Mouse (Mus musculus) spleen, postnatal 4 days (tissue): ENCODE measurements around the gene Lpcat3.
"Not testable (repeated sequence)": the region's sequence is repeated elsewhere in the genome, so short reads cannot be mapped to it uniquely, and the experiment has no call there.

ENCODE experiments used
- DNase-seq, 2 experiments: peaks; one replicate each; pipeline ENCODE4 v3.0.0; 2022; ENCODE audit warnings: low spot score in 2 of 2

Lpcat3 gene

GRCm38 (mm10) chr6:124662477-124663423 lies at the start of gene Lpcat3:
TSS of gene Lpcat3 (plus strand) at chr6:124663027.
- DNase-seq = peak; percentile 100

GRCm38 (mm10) chr6:124625612-124626011 lies 37.2 kb upstream of the Lpcat3 start:
- DNase-seq = no peak

- not testable (repeated sequence) for DNase-seq
Measured at GRCm38 (mm10) chr6:124626184-124626583, 36.6 kb upstream of the Lpcat3 start.

- no peak for DNase-seq
Measured at GRCm38 (mm10) chr6:124630763-124631162, 32.1 kb upstream of the Lpcat3 start.

- not testable (repeated sequence) for DNase-seq
Measured at GRCm38 (mm10) chr6:124635985-124636384, 26.8 kb upstream of the Lpcat3 start, which contains the start of gene C1s2. TSS of gene C1s2 (minus strand) at chr6:124636085.

GRCm38 (mm10) chr6:124636858-124637460 lies 25.9 kb upstream of the Lpcat3 start:
- DNase-seq = not testable (repeated sequence)

GRCm38 (mm10) chr6:124640041-124640440 lies 22.8 kb upstream of the Lpcat3 start:
- no peak for DNase-seq

GRCm38 (mm10) chr6:124640997-124641396 lies 21.8 kb upstream of the Lpcat3 start:
- DNase-seq = peak; percentile 83 to 92

GRCm38 (mm10) chr6:124646394-124646793 lies 16.4 kb upstream of the Lpcat3 start:
- peak in 1 of 2 experiments; percentile 51 for DNase-seq

- no peak for DNase-seq
Measured at GRCm38 (mm10) chr6:124655893-124656292, 6.9 kb upstream of the Lpcat3 start.

- no peak for DNase-seq
Measured at GRCm38 (mm10) chr6:124658067-124658466, 4.8 kb upstream of the Lpcat3 start.

GRCm38 (mm10) chr6:124661156-124661806 lies 1.5 kb upstream of the Lpcat3 start:
- DNase-seq = no peak

GRCm38 (mm10) chr6:124661995-124662394 lies 832 bp upstream of the Lpcat3 start:
- no peak for DNase-seq

GRCm38 (mm10) chr6:124663424-124663795 lies 583 bp downstream of the Lpcat3 start:
- no peak for DNase-seq

- DNase-seq = no peak
Measured at GRCm38 (mm10) chr6:124664256-124664655, 1.4 kb downstream of the Lpcat3 start.

GRCm38 (mm10) chr6:124665011-124665410 lies 2.2 kb downstream of the Lpcat3 start:
- DNase-seq = no peak

GRCm38 (mm10) chr6:124669234-124669859 lies 6.5 kb downstream of the Lpcat3 start:
- no peak for DNase-seq

- DNase-seq = no peak
Measured at GRCm38 (mm10) chr6:124670281-124670900, 7.6 kb downstream of the Lpcat3 start.

- DNase-seq = no peak
Measured at GRCm38 (mm10) chr6:124672100-124672499, 9.3 kb downstream of the Lpcat3 start.

GRCm38 (mm10) chr6:124673619-124674018 lies 10.8 kb downstream of the Lpcat3 start:
- DNase-seq = no peak

- no peak for DNase-seq
Measured at GRCm38 (mm10) chr6:124674591-124674990, 11.8 kb downstream of the Lpcat3 start.
